Mouse (Mus musculus): ENCODE measurements around the gene Hilpda.
A peak's percentile ranks its signal among the peaks of the same experiment; 100 is the strongest.

DNA sequence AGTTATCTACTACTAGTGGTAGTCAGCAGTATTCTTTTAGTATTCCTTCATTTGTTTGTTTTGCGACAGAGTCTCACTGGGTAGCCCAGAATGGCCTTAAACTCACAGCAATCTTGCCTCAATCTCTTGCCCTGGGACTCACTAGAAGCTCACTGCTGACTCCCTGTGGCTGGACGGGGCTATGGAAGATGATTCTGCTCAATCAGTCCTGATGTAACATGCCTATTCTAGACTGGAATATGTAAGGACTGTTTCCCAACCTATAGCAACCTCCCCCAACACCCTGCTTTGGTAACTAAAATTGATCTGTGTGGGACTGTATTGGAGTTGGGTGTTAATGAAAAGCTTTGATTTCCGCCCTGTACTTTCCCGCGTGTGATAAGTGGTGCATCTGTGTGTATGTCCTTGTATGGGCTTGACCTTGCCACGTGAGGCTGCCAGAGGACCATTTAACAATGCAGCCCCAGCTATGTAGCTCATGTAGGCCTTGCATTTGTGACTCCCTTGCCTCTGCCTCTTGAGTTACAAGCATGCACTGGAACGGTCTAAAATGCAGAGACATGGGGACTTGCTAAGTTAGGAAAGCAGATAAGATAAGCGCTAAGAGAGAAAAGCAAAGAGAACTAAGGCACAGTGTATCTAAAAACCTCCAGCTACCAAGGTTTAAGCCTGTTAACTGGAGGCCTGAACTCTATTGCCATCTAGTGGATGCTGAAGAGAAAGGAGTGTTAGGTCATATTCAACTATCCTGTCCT, 6.4 kb downstream of the Hilpda start:
- TF ChIP-seq POLR2A (IDR thresholded peaks at IDR 0.05; ENCODE audit: borderline replicate concordance, extremely low read depth, low read depth, low read length) (no peak), CTCF (IDR thresholded peaks at IDR 0.05; ENCODE audit: insufficient read depth, low read length) (peak; percentile 68)
